Mouse (Mus musculus) ovary, postnatal 10 days (tissue): ENCODE measurements around the gene Smg1.

Experiments
- DNase-seq: peaks from one replicate; pipeline ENCODE4 v3.0.0; 2022; ENCODE audit warnings: low spot score

The Smg1 gene

DNA sequence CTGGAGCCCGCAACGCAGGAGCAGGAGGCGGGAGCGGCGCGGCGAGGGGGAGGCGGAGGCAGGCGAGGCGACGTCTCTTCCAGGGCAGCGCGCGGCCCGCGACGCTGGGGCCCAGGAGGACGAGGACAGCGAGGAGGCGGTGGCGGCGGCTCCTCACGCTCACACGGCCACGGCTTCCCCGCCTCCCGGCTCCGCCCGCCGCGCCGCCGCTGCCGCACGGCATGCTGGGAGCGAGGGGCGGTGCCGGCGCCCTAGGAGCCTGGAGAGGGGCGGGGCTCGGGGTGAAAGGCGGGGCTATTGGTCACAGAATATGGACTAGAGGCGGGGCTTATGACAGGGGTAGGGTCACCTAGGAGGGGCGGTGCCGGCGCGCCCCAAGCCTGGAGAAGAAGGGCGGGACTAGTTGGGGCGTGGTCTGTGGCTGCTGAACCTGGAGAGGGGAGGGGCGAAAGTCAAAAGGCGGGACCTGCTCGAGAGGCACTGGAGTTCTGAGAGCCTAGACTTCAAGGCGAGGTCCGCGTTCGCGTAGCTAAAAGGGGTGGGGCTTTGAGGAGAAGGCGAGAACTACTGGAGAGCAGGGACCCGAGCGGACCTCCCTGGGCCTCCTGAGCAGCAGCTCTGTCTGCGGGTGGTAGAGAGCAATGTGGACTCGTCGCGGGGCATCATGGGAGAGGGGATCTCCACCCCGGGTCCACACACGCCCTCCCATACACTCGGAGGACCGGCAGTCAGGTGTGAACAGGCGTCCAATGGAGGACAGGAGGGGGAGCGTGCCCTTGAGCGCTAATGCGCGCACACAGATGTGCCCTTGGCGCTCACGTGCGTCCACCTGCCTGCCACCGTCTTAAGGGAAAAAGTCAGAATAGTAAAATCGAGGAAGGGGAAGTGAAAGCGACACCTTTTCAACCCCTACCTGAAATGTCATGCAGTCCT is at the start of gene Smg1:
TSS of gene Smg1 (minus strand) at position 218 of the 933 bp plus-strand sequence.
- peak; percentile 90 for DNase-seq

DNA sequence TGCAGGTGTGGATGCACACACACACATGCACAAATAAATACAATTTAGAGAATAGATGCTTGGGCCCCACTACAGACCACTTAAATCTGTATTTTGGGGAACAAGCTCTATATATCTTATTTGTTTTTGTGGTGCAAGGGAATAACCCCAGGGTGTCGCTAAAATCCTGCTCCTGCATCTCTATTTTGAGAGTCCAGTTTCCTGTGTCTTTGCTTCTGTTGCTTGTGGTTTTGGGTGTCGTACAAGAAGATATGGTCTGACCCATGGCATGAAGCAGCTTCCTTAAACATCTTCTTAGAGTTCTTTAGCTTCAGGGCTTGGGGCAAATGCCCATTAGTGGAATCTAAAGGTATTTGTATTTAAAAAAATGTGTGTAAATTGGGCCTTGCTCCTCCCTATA is 39.7 kb upstream of the Smg1 start:
- no peak for DNase-seq

DNA sequence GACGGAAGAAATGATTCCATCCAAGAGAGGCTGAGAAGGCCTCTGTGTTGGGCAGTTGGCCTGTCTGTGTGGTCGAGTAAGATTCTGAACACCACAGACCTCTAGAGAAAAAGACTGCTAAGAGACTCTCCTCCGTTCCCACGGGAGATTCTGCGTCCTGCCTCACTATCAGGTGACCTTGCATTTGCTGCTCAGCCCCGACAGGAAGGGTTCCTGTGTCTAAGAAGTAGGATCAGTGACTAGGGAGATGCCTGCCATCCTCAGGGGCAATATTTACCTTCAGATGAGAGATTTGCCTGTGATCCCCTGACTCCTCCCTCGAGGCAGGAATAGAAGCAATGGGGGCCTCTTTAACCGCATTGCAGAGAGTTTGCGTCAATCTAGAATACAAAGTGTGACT is 39.1 kb upstream of the Smg1 start:
- no peak for DNase-seq

DNA sequence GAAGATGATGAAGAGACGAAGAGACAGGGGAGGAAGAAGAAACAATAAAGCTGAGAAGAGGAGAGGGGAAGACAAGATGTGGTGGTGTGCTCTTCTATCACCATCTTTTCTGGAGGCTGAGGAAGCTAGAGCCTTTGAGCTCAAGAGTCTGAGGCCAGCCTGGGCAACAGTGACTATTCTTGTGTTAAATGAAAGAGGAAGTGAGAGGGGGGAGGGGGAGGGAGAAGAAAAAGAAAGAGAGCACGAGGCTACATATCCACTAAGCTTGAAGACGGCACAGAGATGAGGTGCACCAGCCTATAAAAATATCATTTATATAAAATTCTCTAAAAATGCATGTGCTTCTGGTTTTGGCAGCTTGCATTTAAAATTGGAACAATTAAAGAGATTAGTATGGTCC is 36.1 kb upstream of the Smg1 start:
- DNase-seq = no peak

DNA sequence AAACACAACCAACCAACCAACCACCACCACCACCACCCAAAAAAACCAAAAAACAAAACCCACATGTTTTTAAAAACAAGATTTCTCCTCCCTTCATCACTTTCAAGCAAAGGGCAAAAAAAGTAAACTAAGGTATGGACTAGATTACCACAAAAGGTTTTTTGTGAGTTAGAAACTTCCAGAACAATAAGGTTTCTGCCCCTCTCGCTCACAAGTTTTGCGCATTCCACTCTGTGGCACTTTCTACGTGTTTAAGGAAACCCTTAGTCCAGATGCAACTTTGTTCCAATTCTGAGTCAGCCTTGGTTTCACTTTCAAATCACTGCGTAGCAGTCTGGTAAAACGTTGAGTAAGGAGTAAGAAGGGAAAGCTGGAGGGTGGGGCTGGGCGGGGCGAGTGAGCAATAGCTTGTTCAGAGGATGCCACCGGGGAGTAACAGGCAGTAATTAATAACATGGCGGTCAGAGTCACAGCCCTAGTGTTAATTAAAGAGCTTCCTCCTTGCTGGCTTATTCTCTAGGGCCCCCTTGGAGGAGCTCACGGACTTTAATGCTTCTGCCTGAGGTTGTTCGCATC is 34.0 kb upstream of the Smg1 start:
- DNase-seq = no peak

DNA sequence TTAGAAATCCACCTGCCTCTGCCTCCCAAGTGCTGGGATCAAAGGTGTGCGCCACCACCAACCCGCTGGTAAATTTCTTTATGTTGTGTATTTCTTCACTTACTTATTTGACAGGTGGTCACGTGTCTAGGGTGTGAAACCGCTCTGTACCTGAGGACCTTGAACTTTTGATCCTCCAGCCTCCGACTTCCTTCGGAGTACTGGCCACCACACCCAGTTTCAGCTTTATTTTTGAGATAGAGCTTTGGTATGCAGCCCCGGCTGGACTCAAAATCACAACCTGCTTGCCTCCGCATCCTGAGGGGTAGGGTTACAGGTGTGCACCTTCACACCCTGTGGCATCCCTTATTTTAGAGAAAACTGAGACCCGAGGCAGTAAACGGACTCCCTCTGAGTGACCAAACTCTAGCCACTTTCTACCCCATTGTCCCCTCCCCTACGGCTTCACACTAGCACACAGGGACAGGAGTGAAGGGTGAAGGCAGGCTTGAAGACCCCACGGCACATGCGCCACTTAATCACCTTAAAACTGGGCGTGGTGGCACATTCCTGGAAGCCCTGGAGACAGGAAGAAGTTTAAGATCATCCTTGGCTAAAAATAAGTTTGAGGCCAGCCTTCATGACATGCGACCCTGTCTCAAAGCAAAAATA is 33.3 kb upstream of the Smg1 start:
- DNase-seq = no peak

DNA sequence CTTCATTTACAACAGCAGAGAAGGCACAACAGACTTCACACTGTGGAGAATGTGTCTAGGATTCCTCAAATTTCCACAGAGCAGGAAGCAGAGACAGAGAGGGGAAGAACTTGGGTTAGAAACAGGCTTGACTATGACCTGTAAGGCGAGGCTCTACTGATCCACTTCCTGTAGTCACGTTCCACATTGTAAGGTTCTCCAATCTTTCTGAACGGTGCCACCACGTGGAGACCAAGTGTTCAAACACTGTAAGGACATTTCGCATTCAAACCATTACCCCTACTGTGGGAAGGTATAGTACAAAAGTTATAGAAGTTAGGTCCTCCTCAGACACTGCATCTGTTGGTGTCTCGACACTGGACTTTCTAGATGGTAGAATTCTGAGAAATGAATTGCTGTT is 31.8 kb upstream of the Smg1 start:
- DNase-seq = no peak

DNA sequence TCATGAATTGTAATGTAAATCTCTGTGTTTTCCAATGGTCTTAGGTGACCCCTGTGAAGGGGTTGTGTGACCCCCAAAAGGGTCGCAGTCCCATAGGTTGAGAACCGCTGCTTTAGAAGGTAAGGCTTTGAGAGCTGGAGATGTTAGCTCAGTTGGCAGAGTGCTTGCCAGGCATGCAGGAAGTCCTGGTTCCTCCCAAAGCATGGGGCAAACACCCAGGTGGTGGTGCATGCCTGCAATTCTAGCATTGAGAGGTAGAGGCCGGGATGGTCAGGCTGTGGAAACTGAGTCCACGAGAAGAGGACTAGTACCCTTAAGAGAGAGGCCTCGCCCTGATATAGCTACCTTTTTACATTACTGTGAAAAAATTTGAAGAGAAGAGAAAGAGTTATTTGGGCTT is 31.4 kb upstream of the Smg1 start:
- no peak for DNase-seq

DNA sequence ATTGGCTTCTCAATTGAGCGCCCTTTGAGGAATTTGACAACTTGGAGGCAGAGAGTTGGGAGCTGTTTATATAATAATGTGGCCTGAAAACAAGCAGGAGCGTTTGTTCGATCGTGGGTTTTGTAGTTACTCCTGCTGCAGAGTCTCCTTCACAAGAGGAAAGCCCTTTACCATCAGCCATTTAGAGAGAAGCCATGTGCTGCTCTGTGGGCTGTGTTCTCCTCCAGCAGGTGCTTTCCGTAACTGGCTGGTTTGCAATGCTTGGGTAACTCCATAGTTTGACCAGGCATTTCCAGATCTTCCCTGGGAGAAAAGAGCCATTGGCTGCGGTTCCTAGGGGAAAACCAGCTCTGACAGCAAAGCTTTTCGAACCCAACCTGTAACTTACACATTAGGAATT is 30.7 kb upstream of the Smg1 start:
- no peak for DNase-seq

DNA sequence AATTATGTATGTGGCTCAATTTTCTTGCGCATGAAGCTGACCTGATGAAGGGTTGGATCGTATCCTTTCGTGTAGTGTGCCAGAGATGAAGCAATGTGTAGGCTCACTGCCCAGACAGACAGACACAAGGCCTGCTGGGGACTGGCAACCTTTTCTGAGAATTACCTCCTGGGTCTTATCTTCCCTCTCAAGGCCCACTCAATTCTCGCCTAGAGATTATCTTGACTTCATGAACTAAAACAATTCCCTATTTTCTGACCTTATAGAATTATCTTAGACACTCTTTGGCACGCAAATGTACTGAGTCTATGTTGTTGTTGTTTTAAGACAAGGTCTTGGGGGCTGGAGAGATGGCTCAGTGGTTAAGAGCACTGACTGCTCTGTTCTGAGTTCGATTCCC is 22.6 kb upstream of the Smg1 start:
- DNase-seq = no peak

DNA sequence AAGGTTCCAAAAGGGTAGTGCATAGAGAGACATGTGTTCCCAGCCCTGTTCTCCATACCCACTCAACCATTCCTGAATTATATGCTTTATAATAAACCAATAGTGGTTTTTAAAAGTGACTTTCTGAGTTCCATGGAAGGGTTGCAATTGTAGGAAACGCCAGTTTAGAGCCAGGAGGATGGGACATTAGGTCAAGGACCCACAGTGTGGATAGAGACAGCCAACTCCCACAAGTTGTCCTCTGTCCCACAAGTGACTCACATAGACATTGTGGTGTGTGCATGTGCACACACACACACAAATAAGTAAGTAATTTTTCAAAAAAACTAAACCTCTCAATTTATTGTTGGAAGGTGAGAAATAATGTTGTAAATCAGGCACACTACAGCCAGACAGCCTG is 20.1 kb upstream of the Smg1 start:
- no peak for DNase-seq

DNA sequence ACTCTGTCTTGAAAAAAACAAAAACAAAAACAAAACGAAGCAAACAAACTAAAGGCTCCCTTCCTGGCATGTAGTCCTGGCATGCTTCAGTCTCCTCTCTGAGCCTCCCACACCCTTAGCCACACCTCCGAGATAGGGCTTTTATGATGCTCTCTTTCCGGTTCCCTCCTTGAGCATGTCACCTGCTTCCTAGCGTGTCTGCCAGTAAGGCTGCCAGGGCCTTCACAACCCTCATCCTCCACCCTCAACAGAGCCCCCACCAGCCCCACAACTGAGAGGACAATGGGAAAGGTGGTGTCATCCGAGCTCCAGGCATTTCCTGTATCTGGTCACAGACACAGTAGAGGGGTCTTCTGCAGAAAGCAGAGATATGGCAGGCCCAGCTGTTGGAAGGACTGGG is 18.9 kb upstream of the Smg1 start:
- DNase-seq = no peak

DNA sequence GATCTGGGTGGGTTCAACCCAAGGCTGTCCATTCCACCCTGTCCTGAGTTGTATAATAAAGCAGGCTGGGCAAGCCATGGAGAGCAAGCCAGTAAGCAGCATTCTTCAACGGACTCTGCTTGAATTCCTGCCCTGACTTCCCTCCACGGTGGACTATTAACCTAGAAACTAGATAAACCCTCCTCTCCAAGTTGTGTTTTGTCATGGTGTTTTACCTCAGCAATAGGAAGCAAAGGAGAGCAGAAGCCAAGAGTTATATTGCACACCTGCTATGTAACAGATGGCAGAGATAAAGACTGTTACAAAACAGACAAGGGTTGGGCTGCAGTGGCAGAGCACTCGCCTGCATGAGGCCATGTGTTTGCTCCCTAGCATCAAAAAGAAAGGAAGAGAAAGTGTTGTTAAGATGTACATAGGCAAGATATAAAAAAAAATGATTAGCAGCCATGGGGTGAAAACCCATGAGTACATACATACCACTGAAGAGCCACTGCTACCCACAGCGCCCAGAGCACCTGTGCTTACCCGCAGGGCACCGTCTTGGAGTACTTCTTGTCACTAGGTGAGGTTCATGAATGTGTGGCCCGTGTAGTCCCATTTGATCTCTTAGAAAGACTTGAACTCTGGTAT is 16.3 kb upstream of the Smg1 start:
- DNase-seq = no peak

DNA sequence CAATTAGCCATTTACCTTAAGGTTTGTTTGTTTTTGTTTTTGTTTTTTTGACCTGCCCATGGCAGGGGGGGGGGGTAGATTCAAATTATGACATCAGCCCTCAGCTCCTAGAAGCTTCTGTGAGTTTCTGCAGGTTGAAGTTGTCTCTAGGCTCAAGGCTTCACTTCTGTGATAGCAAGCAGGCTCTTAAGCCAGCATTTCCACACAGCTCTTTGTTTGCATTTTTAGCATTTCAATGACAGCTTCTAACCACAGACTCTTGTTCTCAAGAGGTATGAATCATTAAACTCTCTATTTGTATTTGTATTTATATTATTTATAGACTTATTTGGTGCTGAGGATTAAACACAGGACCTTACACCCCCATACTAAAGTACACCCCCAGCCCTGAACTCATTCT is 15.0 kb upstream of the Smg1 start:
- no peak for DNase-seq

DNA sequence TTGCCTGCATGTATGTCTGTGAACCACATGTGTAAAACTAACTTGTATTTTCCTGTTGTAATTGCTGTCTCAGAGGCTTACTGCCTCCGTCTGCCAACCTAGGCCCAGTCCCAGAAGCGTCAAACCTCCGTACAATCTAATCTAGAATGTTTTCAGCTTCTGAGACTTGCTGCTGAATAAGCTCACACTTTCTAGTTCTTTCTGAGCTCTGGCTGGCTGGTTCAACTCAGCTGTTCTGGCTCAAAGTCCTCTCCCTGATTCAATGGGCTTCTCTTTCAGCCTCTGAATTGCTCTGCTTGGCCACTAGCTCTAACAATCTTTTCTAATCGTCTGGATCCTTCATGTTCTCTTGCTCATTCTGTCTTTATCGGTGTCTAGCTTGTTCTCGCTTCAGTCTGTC is 13.3 kb upstream of the Smg1 start:
- DNase-seq = no peak

DNA sequence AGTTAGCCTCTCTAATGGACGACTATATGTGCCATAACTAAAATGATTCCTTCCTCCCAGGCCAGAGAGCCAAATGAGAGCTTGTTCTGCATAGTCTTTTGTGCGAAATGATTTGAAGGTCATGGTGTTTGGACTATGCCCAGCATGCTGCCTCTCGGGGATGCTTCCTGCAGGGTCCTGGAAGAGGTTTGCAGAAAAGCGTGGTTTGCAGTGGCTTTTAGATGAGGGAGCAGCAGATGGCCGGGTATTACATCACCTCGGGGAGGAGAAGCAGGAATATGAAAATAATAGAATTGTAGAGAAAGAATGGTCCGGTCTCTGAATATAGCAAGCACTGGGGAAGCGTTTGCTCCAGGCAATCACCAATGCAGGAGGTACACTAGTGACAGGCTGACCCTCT is 11.0 kb upstream of the Smg1 start:
- no peak for DNase-seq

DNA sequence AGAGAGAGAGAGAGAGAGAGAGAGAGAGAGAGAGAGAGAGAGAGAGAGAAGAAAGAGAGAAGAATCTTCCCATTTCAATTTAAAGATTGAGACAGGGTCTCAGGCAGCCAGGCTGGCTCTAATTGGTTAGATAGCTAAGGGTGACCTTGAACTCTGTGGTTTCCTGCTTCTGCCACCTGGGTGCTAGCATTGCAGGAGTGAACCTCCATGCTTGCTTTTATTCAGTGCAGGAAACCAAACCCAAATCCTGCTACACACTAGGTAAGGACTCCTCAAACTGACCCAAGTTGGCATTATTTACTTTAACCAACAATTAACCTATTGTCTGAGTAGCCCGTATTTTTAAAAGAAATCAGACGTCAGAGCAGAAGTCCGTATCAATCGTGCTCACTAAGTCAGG is 10.5 kb upstream of the Smg1 start:
- no peak for DNase-seq

DNA sequence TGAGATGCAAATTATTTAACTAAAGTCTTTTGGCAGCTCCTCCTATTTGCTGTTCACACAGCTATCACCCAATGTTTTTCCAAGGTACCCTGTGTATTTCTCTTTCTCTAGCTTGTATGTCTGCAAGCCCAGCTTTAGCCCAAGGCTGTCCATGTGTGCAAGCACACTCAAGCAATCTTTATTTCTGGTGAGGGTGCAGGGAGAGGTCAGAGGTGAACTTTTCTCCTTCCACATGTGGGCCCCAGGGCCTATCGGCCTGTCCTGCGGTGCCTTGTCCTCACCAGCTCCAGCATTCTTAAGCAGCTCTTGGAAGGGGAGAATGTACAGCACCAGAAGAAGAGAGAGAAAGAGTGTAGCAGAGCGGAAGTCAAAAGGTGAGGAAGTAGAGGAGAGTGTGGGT is 9.5 kb upstream of the Smg1 start:
- no peak for DNase-seq

DNA sequence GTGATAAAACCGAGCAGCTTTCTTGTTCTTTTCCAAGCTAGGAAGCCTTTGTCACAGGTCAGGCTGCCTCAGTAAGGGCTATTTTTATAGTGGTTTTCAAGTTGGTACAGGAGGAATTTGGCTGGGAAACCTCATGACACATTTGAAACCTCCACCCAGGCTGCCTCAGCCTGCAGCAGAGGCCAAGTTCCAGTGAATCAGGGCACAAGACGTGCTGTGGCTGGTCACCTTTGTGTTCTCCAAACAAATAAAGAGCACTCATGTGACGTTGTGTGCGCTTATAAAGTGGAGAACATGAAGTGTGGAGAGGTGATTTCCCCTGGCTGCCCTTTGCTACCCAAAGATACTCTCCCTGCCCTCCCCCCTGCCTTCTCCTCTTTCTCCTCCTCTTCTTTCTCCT is 8.9 kb upstream of the Smg1 start:
- DNase-seq = no peak

DNA sequence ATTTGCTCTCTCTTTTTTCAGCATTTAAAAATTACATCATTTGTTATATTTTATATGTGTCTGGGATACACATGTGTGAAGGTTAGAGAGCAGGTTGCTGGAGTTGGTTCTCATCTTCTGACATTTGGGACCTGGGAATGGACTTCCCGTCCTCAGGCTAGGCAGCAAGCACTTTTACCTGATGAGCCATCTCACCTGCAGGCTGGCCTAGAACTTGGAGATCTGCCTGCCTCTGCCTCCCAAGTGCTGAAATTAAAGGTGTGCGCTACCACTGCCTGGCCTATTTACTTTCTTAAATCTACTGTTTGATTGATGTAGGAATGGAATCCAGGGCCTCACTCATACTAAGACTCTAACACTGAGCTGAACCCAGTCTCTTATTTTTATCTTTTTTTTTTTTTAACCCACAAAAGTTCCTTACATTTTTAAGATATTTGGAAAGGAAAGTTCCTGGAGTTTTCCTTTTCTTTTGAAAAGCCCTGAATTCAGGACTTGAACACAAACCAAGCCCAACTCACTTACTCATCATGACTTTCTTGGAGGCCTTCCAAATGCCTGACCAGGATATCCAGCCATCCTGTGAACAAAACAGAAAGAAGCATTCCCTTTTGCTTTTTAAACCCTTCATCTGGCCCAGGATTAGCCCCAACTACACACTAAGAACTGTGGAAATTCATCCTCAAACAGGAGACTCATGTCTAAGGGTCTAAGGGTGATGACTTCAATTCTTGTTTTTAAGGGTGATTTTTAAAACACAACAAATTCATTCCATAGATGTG is 8.1 kb upstream of the Smg1 start:
- DNase-seq = no peak

DNA sequence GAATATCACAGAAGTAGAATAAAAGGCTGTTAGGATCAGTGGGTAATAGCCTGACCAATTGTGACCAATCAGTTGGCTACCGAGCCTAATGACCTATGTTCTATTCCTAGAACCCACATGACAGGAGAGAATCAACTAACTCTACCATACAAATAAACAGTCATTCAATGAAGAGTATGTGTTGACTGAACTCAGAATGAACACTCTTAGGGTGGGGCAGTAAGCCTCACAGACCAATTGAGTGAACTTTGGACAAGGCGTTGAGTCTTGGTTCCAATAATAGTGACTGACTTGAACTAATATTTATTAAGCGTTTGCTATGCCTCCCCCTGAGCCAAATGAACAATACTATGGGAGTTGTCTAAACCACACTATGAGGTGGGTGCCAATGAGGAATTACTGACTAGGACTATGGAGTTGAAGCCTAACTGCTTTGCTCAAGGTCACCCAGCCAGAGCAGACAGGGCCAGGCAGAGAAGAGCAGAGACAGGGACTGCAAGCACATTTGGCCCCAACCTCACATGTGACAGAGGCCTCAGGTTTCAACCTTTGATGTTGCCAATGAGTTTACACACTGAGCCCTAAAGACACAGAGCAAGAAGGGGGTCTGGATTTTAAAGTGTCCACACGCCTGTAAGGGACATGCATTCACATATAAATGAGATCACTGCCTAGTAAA is 7.2 kb upstream of the Smg1 start:
- DNase-seq = no peak

DNA sequence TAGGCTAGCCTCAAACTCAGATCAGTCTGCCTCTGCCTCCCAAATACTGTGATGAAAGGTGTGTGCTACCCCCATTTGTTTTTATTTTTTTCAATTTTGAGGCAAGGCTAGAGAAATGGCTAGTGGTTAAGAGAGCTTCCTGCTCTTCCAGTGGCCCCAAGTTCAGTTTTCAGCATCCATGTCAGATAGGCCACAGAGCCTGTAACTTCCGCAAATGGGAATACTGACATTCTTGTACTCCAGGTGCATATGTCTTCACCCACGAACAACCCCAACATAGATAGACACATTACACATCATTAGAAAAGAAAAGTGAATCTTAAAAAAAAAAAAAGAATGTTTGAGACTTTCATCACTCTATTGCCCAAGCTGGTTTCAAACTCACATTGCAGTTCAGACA is 6.1 kb upstream of the Smg1 start:
- no peak for DNase-seq
